Mouse (Mus musculus): ENCODE results near the gene Psen1. TPM values are rescaled to one million over a fixed set of nuclear protein-coding genes. Genes with fewer than 3 reads are reported as not detected.

Gene Psen1
- total and polyA plus RNA-seq, 2 experiments from 2014 or later: 51.7 to 58.0 TPM

DNA sequence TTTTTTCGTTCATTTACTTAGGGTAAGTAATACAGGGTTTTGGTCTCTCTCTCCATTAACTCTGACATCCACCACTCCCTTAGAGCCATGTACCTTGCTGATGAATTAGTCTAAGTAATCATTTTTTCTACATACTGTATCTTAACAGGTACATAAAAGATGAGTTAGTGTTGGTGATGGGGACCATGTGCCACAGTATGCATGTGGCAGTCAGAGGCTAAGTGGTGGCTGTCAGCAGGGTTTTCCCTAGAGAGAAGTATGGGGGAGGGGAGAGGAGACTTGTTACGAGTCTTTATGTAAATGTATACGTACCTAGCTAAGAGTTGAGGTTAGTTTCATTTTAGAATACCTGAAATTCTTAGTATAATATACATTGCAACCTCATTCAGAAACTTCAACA lies 35.1 kb downstream of the Psen1 start:
- Histone ChIP-seq H3K9ac (no peak overlapping the region), H3K27ac (ENCODE audit: low read depth, low read length) (no peak overlapping the region), H3K4me2 (ENCODE audit: low read depth) (no peak overlapping the region), H3K27me3 (ENCODE audit: insufficient read depth, low read length) (no peaks in the 10 kb centered on the region), H3K4me1 (ENCODE audit: insufficient read depth) (no peaks in the 10 kb centered on the region), H3K4me3 (ENCODE audit: low read depth, low read length) (no peak overlapping the region), H3K9me3 (ENCODE audit: low read length) (no peaks in the 10 kb centered on the region), H3K36me3 (ENCODE audit: insufficient read depth) (peaks cover 59% of the 10 kb centered on the region)
- no peak for TF ChIP-seq CTCF (IDR thresholded peaks at IDR 0.05; ENCODE audit: low read depth)
- 88% methylated on average over 3 of the region's 3 CpGs for WGBS
- DNase-seq: no peak
- ATAC-seq: no peak

DNA sequence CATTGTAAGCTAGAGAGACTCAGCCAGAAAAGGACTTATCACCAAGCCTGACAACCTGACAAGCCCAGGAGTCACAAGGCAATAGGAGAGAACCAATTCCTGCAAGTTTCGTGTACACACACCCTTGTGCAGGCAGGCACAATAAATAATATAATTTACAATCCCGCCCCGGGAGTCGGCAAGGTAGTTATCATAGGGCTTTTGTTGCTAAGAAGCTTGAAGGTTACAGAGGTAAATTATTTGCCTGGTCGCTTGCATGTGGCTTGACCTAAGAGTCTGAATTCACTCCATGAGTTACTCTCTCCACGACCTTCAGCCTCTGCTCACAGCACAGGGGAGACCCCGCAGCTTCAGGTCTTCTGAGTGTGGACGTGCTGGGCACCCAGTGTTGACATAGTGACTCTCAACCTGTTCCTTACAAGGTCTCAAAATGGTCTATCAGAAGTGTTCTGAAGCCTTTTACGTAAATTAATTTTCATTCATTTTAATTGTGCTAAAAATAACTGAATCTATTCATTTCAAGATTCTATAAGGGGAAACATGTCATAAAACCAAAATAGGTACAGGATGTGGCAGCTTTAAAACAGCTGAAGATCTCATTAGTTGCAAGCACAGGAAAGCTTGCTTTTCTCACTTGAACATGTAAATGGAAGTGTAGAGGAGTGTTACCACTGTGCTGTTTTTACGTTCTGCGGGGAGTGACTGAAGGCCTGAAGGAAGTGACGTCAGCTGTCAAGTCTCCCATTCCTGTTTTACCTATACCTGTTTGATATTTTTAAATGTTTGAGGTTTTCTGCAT lies 38.8 kb downstream of the Psen1 start:
- no peaks in the 10 kb centered on the region for H3K9me3 ChIP-seq (ENCODE audit: low read length)
- DNase-seq (no peak), ATAC-seq (no peak)
- no peak overlapping the region for H3K27ac ChIP-seq (ENCODE audit: low read depth, low read length)
- no peak overlapping the region for H3K4me3 ChIP-seq (ENCODE audit: low read depth, low read length)
- no peak overlapping the region for H3K4me2 ChIP-seq (ENCODE audit: low read depth)
- peaks cover 66% of the 10 kb centered on the region for H3K36me3 ChIP-seq (ENCODE audit: insufficient read depth)
- TF ChIP-seq CTCF (IDR thresholded peaks at IDR 0.05; ENCODE audit: low read depth): no peak
- 88% methylated on average over 12 of the region's 12 CpGs for WGBS
- H3K9ac ChIP-seq: no peak overlapping the region
- no peaks in the 10 kb centered on the region for H3K4me1 ChIP-seq (ENCODE audit: insufficient read depth)
- no peaks in the 10 kb centered on the region for H3K27me3 ChIP-seq (ENCODE audit: insufficient read depth, low read length)

DNA sequence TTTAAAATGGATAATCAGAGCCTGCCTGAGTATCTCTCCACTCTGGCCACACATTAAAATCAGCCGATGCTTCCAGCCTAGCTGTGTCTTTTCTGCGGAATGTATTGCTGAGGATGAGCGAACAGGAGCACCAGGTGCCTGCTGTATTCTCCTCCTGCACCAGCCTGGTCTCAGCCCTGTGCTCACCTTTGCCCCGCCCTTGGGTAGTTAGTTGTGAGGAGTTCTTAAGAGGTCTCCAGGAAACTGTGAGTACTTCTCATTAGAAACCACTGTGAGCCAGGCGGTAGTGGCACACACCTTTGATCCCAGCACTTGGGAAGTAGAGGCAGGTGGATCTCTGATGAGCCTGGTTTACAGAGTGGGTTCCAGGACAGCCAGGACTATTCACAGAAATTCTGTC lies 44.3 kb downstream of the Psen1 start:
- H3K4me2 ChIP-seq (ENCODE audit: low read depth): no peak overlapping the region
- WGBS: 97% methylated on average over 5 of the region's 5 CpGs
- DNase-seq (no peak), ATAC-seq (no peak)
- no peak overlapping the region for H3K4me3 ChIP-seq (ENCODE audit: low read depth, low read length)
- no peak for TF ChIP-seq CTCF (IDR thresholded peaks at IDR 0.05; ENCODE audit: low read depth)
- H3K4me1 ChIP-seq (ENCODE audit: insufficient read depth): no peaks in the 10 kb centered on the region
- H3K36me3 ChIP-seq (ENCODE audit: insufficient read depth): peaks cover 81% of the 10 kb centered on the region
- no peak overlapping the region for H3K27ac ChIP-seq (ENCODE audit: low read depth, low read length)
- no peaks in the 10 kb centered on the region for H3K9me3 ChIP-seq (ENCODE audit: low read length)
- no peaks in the 10 kb centered on the region for H3K27me3 ChIP-seq (ENCODE audit: insufficient read depth, low read length)
- H3K9ac ChIP-seq: no peak overlapping the region

DNA sequence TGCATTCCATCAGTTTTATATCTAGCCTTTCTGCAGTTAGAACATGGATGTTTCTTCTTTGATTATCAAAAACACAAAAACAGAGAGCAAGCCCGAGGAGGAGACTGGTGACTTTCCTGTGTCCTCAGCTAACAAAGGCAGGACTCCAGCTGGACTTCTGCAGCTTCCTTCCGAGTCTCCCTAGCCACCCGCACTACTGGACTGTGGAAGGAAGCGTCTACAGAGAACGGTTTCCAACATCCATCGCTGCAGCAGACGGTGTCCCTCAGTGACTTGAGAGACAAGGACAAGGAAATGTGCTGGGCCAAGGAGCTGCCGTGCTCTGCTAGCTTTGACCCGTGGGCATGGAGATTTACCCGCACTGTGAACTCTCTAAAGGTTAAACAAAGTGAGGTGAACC lies 46.1 kb downstream of the Psen1 start:
- H3K4me2 ChIP-seq (ENCODE audit: low read depth): no peak overlapping the region
- H3K4me3 ChIP-seq (ENCODE audit: low read depth, low read length): no peak overlapping the region
- TF ChIP-seq CTCF (IDR thresholded peaks at IDR 0.05; ENCODE audit: low read depth): no peak
- no peak overlapping the region for H3K27ac ChIP-seq (ENCODE audit: low read depth, low read length)
- WGBS: 92% methylated on average over 10 of the region's 10 CpGs
- DNase-seq: no peak
- H3K4me1 ChIP-seq (ENCODE audit: insufficient read depth): no peaks in the 10 kb centered on the region
- H3K9me3 ChIP-seq (ENCODE audit: low read length): no peaks in the 10 kb centered on the region
- H3K36me3 ChIP-seq (ENCODE audit: insufficient read depth): peaks cover 78% of the 10 kb centered on the region
- ATAC-seq: no peak
- H3K9ac ChIP-seq: no peak overlapping the region
- no peaks in the 10 kb centered on the region for H3K27me3 ChIP-seq (ENCODE audit: insufficient read depth, low read length)

DNA sequence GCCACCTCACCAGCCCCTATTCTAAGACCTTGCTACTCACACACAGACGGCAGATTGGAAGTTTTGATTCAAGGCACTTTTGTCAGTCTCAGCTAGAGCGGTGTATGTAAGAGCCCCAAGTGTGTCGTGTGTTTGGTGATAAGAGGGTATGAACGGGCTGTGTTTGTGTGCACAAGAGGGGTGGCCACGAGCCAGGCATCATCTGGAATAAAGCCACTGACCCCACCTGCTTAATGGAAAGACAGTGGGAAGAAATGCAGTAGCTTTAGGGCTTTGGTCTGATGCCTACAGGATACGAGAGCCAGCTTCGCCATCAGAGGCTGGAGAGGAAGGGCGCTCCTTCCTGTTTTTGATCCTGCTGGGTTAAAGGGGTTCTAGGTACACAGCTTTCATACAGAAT lies 48.3 kb downstream of the Psen1 start:
- peaks cover 59% of the 10 kb centered on the region for H3K36me3 ChIP-seq (ENCODE audit: insufficient read depth)
- H3K4me1 ChIP-seq (ENCODE audit: insufficient read depth): no peaks in the 10 kb centered on the region
- 74% methylated on average over 8 of the region's 8 CpGs for WGBS
- no peak overlapping the region for H3K4me3 ChIP-seq (ENCODE audit: low read depth, low read length)
- DNase-seq (no peak), ATAC-seq (no peak)
- TF ChIP-seq CTCF (IDR thresholded peaks at IDR 0.05; ENCODE audit: low read depth): no peak
- no peaks in the 10 kb centered on the region for H3K9me3 ChIP-seq (ENCODE audit: low read length)
- H3K4me2 ChIP-seq (ENCODE audit: low read depth): no peak overlapping the region
- H3K9ac ChIP-seq: no peak overlapping the region
- H3K27ac ChIP-seq (ENCODE audit: low read depth, low read length): no peak overlapping the region
- H3K27me3 ChIP-seq (ENCODE audit: insufficient read depth, low read length): no peaks in the 10 kb centered on the region

DNA sequence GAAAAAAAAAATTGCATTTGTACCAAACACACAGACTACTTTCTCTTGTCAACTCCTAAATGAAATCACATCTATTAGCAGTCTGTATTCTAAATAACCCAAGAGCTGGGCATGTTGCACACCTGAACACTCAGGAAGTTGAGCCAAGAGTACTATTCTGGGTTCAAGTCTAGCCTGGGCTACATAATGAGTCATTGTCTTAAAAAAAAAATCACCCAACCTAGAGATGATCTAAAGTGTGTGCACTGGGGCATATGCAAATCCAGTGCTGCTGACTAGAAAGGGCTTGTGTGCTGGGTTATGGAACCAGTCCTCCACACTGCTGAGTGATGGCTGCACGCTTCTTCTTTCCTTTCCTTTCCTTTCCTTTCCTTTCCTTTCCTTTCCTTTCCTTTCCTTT lies 50.7 kb downstream of the Psen1 start:
- Histone ChIP-seq H3K4me1 (ENCODE audit: insufficient read depth) (no peaks in the 10 kb centered on the region), H3K9ac (no peak overlapping the region), H3K36me3 (ENCODE audit: insufficient read depth) (peaks cover 37% of the 10 kb centered on the region), H3K4me2 (ENCODE audit: low read depth) (no peak overlapping the region), H3K27me3 (ENCODE audit: insufficient read depth, low read length) (no peaks in the 10 kb centered on the region), H3K4me3 (ENCODE audit: low read depth, low read length) (no peak overlapping the region), H3K9me3 (ENCODE audit: low read length) (no peaks in the 10 kb centered on the region), H3K27ac (ENCODE audit: low read depth, low read length) (no peak overlapping the region)
- no peak for DNase-seq
- 95% methylated on average over 1 of the region's 1 CpGs for WGBS
- ATAC-seq: no peak
- TF ChIP-seq CTCF (IDR thresholded peaks at IDR 0.05; ENCODE audit: low read depth): no peak

DNA sequence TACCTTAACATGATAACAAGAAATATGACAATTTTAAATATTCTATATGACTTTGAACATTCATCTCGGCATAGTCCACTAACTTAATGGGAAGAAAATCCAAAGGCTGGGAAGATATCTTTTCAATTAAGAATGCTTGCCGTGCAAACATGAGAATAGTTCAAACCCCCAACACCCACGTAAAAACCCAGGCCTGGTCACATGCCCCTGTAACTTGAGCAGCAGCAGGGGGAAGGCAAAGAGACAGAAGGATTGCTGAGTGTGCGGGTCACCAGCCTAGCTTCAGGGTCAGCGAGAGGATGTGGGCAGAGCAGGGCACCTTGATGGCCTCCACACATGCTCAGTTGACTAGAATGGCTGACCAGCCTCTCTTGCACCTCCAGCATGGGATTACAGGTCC lies 53.8 kb downstream of the Psen1 start:
- H3K27me3 ChIP-seq (ENCODE audit: insufficient read depth, low read length): no peaks in the 10 kb centered on the region
- DNase-seq (no peak), ATAC-seq (no peak)
- H3K4me3 ChIP-seq (ENCODE audit: low read depth, low read length): no peak overlapping the region
- TF ChIP-seq CTCF (IDR thresholded peaks at IDR 0.05; ENCODE audit: low read depth): no peak
- no peak overlapping the region for H3K4me2 ChIP-seq (ENCODE audit: low read depth)
- peaks cover 9% of the 10 kb centered on the region; the same call in 1 of the 2 replicates for H3K36me3 ChIP-seq (ENCODE audit: insufficient read depth)
- WGBS: 77% methylated on average over 5 of the region's 5 CpGs
- no peaks in the 10 kb centered on the region for H3K9me3 ChIP-seq (ENCODE audit: low read length)
- H3K9ac ChIP-seq: no peak overlapping the region
- H3K4me1 ChIP-seq (ENCODE audit: insufficient read depth): no peaks in the 10 kb centered on the region
- H3K27ac ChIP-seq (ENCODE audit: low read depth, low read length): no peak overlapping the region

All from forebrain, postnatal 0 days (tissue).